Mouse (Mus musculus) forebrain, embryonic 15.5 days (tissue): ENCODE measurements around the gene F12. TPM values are rescaled to one million over a fixed set of nuclear protein-coding genes. Genes with fewer than 3 reads are reported as not detected.

Experiments
- ATAC-seq: fragments of 200-750 bp; cut with Nextera tagmentation; replicated peaks from 2 replicates; pipeline ENCODE4 v1.8.0; 2017; ENCODE audit warnings: mild to moderate bottlenecking, moderate TSS enrichment, moderate library complexity
- H3K27ac ChIP-seq: fragments of 300-500 bp; sonication (generic); replicated peaks from 2 replicates; pipeline ENCODE4 v1.5.1; 2015; ENCODE audit warnings: mild to moderate bottlenecking, inconsistent platforms
- H3K27me3 ChIP-seq: fragments of 300-500 bp; sonication (generic); 2 replicates; pipeline ENCODE4 v1.6.1; 2015; ENCODE audit warnings: inconsistent platforms
- H3K36me3 ChIP-seq: fragments of 300-500 bp; sonication (generic); 2 replicates; pipeline ENCODE4 v1.6.1; 2015; ENCODE audit warnings: mild to moderate bottlenecking, inconsistent platforms
- H3K4me1 ChIP-seq: fragments of 300-500 bp; sonication (generic); 2 replicates; pipeline ENCODE4 v1.6.1; 2015; ENCODE audit warnings: inconsistent platforms
- H3K4me2 ChIP-seq: fragments of 300-500 bp; sonication (generic); replicated peaks from 2 replicates; pipeline ENCODE4 v1.6.1; 2015; ENCODE audit warnings: mild to moderate bottlenecking, inconsistent platforms
- H3K4me3 ChIP-seq: fragments of 300-500 bp; sonication (generic); 2 replicates; pipeline ENCODE4 v1.5.1; 2015; ENCODE audit warnings: mild to moderate bottlenecking, inconsistent platforms
- H3K9ac ChIP-seq: fragments of 300-500 bp; sonication (generic); replicated peaks from 2 replicates; pipeline ENCODE4 v1.6.1; 2015; ENCODE audit warnings: mild to moderate bottlenecking, inconsistent platforms
- H3K9me3 ChIP-seq: fragments of 300-500 bp; sonication (generic); 2 replicates; pipeline ENCODE4 v1.6.1; 2016; ENCODE audit warnings: inconsistent platforms
- WGBS: fragments of 180-500 bp; shearing (Covaris S2); methylation state at CpG from one replicate; pipeline ENCODE4 v1.1.7; 2015; ENCODE audit warnings: mixed read lengths; 5-methylcytosine and 5-hydroxymethylcytosine counted together
- microRNA-seq: library from miRNA; unstranded; fragments of <30 nt; microRNA quantifications from one replicate; pipeline ENCODE4, GENCODE M21; 2016
- polyA plus RNA-seq: library from polyadenylated mRNA; unstranded; fragments of >200 nt; fragmentation: Nextera tagmentation; extraction: Ambion mirVana; gene quantifications from 2 replicates; pipeline ENCODE4 v1.2.1, GENCODE M21; 2015

Gene F12
- polyA plus RNA-seq, 1 experiment from 2014 or later, result not detected

DNA sequence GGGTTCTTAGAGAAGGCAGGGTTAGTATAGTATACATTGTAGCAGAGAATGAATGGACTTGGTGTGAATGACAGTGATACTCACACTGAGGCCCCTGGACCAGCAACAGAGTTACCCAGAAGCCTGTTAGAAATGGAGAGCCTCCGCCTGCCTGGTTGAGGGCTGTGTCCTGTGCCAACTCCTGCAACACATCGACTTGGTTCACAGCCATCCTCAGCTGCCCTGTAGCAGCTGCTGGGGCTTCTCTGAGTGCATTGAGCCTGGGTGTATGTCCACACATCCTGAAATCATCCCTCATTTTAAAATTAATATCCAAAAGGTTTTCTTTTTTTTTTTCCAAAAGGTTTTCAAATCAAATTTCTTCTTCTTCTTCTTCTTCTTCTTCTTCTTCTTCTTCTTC lies 50.7 kb downstream of the F12 start:
- H3K27ac ChIP-seq, result no peak overlapping the region
- no peak overlapping the region for H3K4me3 ChIP-seq
- no peaks in the 10 kb centered on the region for H3K4me1 ChIP-seq
- no peak overlapping the region for H3K9ac ChIP-seq
- peaks cover 28% of the 10 kb centered on the region for H3K27me3 ChIP-seq
- H3K9me3 ChIP-seq, result no peaks in the 10 kb centered on the region
- WGBS, result 65% methylated on average over 2 of the region's 2 CpGs
- no peak overlapping the region for H3K4me2 ChIP-seq
- H3K36me3 ChIP-seq, result no peaks in the 10 kb centered on the region
- ATAC-seq, result no peak

DNA sequence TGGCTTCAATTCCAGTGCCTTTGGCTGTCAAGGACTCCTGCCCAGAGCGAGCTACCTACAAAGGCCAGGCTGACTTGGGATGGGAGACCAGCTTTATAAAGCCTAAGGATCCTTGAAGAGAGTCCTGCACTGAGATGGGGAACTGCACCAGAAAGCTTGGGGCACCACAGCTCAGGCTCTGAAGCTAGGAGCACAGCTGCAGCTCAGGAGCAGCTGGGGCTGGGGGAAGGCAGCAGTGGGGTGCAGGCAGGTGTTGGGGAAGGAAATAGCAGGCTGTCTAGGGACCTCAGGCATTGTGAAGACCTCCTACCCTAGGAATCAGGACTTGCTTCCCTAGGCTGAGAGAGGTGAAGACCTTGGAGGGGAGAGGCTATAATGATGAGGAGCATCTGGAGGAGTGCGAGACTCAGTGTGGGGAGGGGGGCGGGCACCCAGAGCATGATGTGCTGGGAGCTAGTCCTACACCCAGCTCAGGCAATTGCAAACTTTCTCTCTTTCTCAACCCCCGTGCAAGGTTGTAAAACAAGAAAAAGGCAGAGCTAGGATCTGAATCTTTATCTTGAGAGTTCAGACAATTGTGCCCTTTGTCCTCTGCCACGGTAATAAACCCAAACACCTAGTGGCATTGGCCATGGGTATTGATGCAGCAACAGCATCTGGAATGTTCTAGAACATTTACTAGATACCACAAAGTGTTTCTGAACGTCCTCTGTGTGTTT lies 52.2 kb downstream of the F12 start:
- no peak for ATAC-seq
- Histone ChIP-seq H3K4me1 (no peaks in the 10 kb centered on the region), H3K4me3 (no peak overlapping the region), H3K9me3 (no peaks in the 10 kb centered on the region), H3K27ac (no peak overlapping the region), H3K9ac (no peak overlapping the region), H3K27me3 (peaks cover 19% of the 10 kb centered on the region), H3K4me2 (no peak overlapping the region), H3K36me3 (no peaks in the 10 kb centered on the region)
- 75% methylated on average over 6 of the region's 6 CpGs for WGBS

DNA sequence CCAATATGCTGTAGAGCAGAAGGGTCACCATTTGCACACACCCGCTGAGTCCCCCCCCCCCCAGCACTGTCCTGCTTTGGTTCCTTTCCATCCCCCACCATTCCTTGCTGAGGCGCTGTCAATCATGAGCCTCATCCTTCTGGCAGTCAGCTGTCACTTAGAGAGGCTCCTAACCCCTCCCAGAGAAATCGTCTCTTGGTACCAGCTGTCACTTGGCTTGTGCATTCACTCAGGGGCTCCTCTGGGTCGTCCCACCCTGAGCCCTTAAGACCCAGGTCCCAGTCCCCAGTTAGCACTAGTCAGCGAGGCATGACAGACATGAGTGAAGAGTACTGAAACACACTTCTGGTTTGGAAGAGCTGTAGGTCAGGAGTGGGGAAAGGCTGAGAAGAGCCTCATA lies 54.9 kb downstream of the F12 start:
- Histone ChIP-seq H3K27ac (no peak overlapping the region), H3K9ac (no peak overlapping the region), H3K36me3 (no peaks in the 10 kb centered on the region), H3K4me3 (no peak overlapping the region), H3K27me3 (0 out of 2 replicates have a peak, but pooled peaks cover 11% of the 10 kb centered on the region), H3K9me3 (no peaks in the 10 kb centered on the region), H3K4me2 (no peak overlapping the region), H3K4me1 (no peaks in the 10 kb centered on the region)
- no peak for ATAC-seq
- 53% methylated on average over 5 of the region's 5 CpGs for WGBS

DNA sequence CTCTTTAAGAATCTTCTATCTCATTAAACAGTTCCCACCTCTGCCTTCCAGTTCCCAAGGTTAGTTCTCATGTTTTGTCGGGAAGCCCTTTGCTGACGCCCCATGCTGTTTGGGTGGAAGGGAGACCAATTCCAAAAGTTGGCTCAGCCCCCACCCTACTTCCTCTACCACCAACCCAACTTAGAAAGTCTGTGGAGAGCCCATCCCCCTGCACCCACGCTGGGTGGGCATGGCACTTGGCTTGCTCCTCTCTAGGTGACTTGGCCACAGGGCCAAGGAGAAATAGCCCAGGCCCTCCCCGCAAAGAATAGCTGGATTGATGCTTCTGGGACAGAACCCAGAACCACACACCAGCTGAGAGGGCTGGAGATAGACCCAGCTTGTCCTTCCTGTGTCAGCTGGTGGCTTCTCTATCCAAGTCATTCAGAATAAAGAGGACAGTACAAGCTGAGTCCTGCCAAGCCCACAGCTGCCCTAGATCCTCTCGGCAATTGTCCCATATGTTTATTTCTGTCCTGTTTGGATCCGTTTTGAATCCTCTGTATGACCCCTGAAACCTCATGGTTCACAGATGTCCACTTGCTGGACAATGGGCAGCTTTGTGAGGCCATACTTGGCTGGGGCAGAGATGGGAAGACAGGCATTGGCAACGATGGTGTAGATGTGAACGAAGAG lies 55.4 kb downstream of the F12 start:
- no peak overlapping the region for H3K9ac ChIP-seq
- no peak overlapping the region for H3K4me3 ChIP-seq
- no peak overlapping the region for H3K27ac ChIP-seq
- H3K4me2 ChIP-seq, result no peak overlapping the region
- no peaks in the 10 kb centered on the region for H3K36me3 ChIP-seq
- H3K27me3 ChIP-seq, result 0 out of 2 replicates have a peak, but pooled peaks cover 11% of the 10 kb centered on the region
- H3K4me1 ChIP-seq, result no peaks in the 10 kb centered on the region
- WGBS, result 71% methylated on average over 8 of the region's 8 CpGs
- no peaks in the 10 kb centered on the region for H3K9me3 ChIP-seq
- no peak for ATAC-seq

DNA sequence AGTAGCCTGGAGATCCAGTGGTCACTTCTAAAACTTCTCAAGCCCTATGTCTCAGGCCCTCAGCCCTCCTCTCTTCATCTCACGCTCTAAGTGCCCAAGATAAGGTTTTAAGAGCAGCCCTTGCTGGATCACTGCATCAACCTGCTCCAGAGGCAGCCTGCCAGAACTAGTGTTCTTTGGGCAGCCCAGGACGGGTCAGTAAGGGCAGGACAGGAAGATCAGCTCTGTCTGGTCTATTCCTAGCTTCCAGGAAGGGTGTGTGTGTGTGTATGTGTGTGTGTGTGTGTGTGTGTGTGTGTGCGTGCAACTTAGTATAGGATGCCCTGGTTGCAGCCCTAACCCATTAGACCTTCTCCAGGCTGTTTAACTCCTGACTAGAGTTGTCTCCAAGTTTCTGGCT lies 56.4 kb downstream of the F12 start:
- Histone ChIP-seq H3K4me1 (no peaks in the 10 kb centered on the region), H3K4me2 (no peak overlapping the region), H3K36me3 (no peaks in the 10 kb centered on the region), H3K9me3 (no peaks in the 10 kb centered on the region), H3K4me3 (no peak overlapping the region), H3K27me3 (peaks cover 13% of the 10 kb centered on the region; the same call in 1 of the 2 replicates), H3K27ac (no peak overlapping the region), H3K9ac (no peak overlapping the region)
- no peak for ATAC-seq
- 68% methylated on average over 3 of the region's 3 CpGs for WGBS

DNA sequence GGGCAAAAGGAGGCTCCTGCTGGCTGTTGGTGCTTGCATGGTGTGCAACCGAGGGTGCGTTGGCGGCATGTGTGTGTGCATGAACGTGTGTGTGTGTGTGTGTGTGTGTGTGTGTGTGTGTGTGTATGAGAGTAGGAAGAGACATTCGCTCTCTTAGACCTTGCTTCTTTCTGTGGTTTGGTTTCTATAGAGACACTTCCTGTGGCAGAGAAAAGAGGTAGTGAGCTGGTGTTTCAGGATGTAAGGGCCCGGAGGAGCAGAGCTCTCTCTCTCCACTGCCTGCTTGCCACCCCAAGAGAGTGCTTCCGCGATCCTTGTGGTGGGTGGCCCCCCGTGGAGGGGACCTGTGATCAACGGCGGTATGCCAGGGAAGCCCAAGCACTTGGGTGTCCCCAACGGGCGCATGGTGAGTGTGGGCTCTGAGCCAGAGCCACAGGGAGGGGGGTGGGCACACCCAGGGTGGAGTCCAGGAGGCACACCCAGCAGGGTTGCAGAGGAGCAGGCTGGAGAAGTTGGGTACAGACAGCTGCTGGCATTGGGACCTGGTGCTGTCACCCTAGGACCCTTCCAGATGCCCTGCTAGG lies 57.0 kb downstream of the F12 start, which contains the start of gene Rgs14:
TSS of gene Rgs14 (plus strand) at position 202 of the 584 bp plus-strand sequence.
- no peak within 1 kb of the TSS for H3K27ac ChIP-seq
- no peak within 1 kb of the TSS for H3K4me3 ChIP-seq
- H3K27me3 ChIP-seq, result peaks cover 14% of the 10 kb centered on the region; the same call in 1 of the 2 replicates
- no peaks in the 10 kb centered on the region for H3K36me3 ChIP-seq
- 62% methylated on average over 13 of the region's 13 CpGs for WGBS
- no peak for ATAC-seq
- no peaks in the 10 kb centered on the region for H3K9me3 ChIP-seq
- no peak within 1 kb of the TSS for H3K4me2 ChIP-seq
- no peaks in the 10 kb centered on the region for H3K4me1 ChIP-seq
- H3K9ac ChIP-seq, result no peak within 1 kb of the TSS

DNA sequence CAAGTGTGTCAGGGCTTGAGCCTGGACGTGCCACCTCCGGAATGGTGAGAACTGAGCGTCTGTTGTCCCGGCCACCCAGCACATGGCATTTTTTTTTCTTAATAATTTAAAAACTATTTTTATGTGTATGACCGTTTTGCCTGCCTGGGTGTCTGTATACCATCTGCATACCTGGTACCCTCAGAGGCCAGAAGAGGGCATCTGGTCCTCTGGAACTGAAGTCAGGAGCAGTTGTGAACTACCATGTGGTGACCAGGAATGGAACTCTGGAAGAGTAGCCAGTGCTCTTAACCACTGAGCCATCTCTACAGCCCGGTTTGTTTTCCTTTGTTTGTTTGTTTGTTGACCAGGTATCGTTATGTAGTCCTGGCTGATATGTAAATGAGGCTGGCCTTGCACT lies 58.2 kb downstream of the F12 start:
- Histone ChIP-seq H3K4me3 (no peak overlapping the region), H3K4me1 (no peaks in the 10 kb centered on the region), H3K36me3 (no peaks in the 10 kb centered on the region), H3K9ac (no peak overlapping the region), H3K27me3 (peaks cover 10% of the 10 kb centered on the region; the same call in 1 of the 2 replicates), H3K4me2 (no peak overlapping the region), H3K9me3 (no peaks in the 10 kb centered on the region), H3K27ac (no peak overlapping the region)
- no peak for ATAC-seq
- 82% methylated on average over 7 of the region's 7 CpGs for WGBS

Small RNA genes lying within 50 kb of the gene (microRNA-seq; reads per million reads assigned to microRNA genes)
- 1.1 reads per million for gene Mir6943

Other genes starting within 250 kb of the F12 start
- gene Nsd1, start 217.0 kb downstream of the F12 start, polyA plus RNA-seq, result 59.3 and 59.5 TPM in 2 replicates
- gene Prelid1, start 106.3 kb downstream of the F12 start, polyA plus RNA-seq, result 303 and 314 TPM in 2 replicates
- 114 and 118 TPM in 2 replicates for gene Rab24, start 104.8 kb downstream of the F12 start, polyA plus RNA-seq
- 28.9 and 30.0 TPM in 2 replicates for gene Mxd3, start 97.0 kb downstream of the F12 start, polyA plus RNA-seq
- gene Lman2, start 64.0 kb downstream of the F12 start, polyA plus RNA-seq, result 56.7 and 58.0 TPM in 2 replicates
- gene Rgs14, start 57.1 kb downstream of the F12 start, polyA plus RNA-seq, result 0.37 and 0.81 TPM in 2 replicates
- gene Slc34a1, start 28.6 kb downstream of the F12 start, polyA plus RNA-seq, result not detected in 2 replicates
- gene Pfn3, start 11.6 kb downstream of the F12 start, polyA plus RNA-seq, result 0.63 TPM in 1 of 2 replicates, not detected in the other
- gene Grk6, start 18.3 kb upstream of the F12 start, polyA plus RNA-seq, result 46.1 and 47.6 TPM in 2 replicates
- gene Prr7, start 37.5 kb upstream of the F12 start, polyA plus RNA-seq, result 3.2 and 3.4 TPM in 2 replicates
- gene Dbn1, start 61.3 kb upstream of the F12 start, polyA plus RNA-seq, result 732 and 750 TPM in 2 replicates
- gene Pdlim7, start 86.9 kb upstream of the F12 start, polyA plus RNA-seq, result 135 and 138 TPM in 2 replicates
- gene Dok3, start 102.5 kb upstream of the F12 start, polyA plus RNA-seq, result 3.6 and 4.0 TPM in 2 replicates
- gene Ddx41, start 109.9 kb upstream of the F12 start, polyA plus RNA-seq, result 67.2 and 68.4 TPM in 2 replicates
- gene Fam193b, start 144.3 kb upstream of the F12 start, polyA plus RNA-seq, result 62.4 and 64.3 TPM in 2 replicates
- gene Tmed9, start 146.9 kb upstream of the F12 start, polyA plus RNA-seq, result 95.0 and 113 TPM in 2 replicates
- gene B4galt7, start 173.1 kb upstream of the F12 start, polyA plus RNA-seq, result 36.2 and 39.0 TPM in 2 replicates
- gene Caml, start 196.2 kb upstream of the F12 start, polyA plus RNA-seq, result 97.2 and 97.4 TPM in 2 replicates
- gene Ddx46, start 208.2 kb upstream of the F12 start, polyA plus RNA-seq, result 33.8 TPM in 2 replicates